Mouse (Mus musculus) ES-Bruce4 (cell line): ENCODE measurements at regions not wholly inside any gene's neighbourhood (a gene's known extent, or its start where the extent isn't known, plus 50 kb on each side); places are given as distances from the start of the nearest gene placed in this dataset.

Experiments
- CTCF ChIP-seq: IDR thresholded peaks from one replicate; pipeline ENCODE4 v1.8.1; 2011; ENCODE audit warnings: low read depth, low read length
- POLR2A ChIP-seq: IDR thresholded peaks from one replicate; pipeline ENCODE4 v1.8.1; 2011; ENCODE audit warnings: low read length; ENCODE audit not compliant: insufficient read depth

- no peak for TF ChIP-seq CTCF
- no peak for TF ChIP-seq POLR2A
Measured at GRCm38 (mm10) chr9:47240950-47241349, 242.4 kb downstream of the Gm4791 start.
